Mouse (Mus musculus) bone marrow macrophage, adult 2 months (primary cell): ENCODE measurements around the gene Tigit. TPM values are rescaled to one million over a fixed set of nuclear protein-coding genes. Genes with fewer than 3 reads are reported as not detected.

Experiments used
- H3K27ac ChIP-seq: 2 replicates; pipeline ENCODE4 v1.5.1; 2012; ENCODE audit warnings: low read depth, low read length; ENCODE audit not compliant: insufficient read depth
- H3K4me1 ChIP-seq: 2 replicates; pipeline ENCODE4 v1.6.1; 2012; ENCODE audit warnings: low read length; ENCODE audit not compliant: control insufficient read depth, insufficient read depth
- H3K4me3 ChIP-seq: 2 replicates; pipeline ENCODE4 v1.5.1; 2012; ENCODE audit warnings: mild to moderate bottlenecking, low read length, moderate library complexity; ENCODE audit not compliant: insufficient read depth
- CTCF ChIP-seq: IDR thresholded peaks from 2 replicates; pipeline ENCODE4 v1.5.1; 2012; ENCODE audit warnings: low read depth, mild to moderate bottlenecking, low read length, moderate library complexity
- POLR2A ChIP-seq: IDR thresholded peaks from 2 replicates; pipeline ENCODE4 v1.6.1; 2012; ENCODE audit warnings: mild to moderate bottlenecking, low read depth, low read length, borderline replicate concordance
- polyA plus RNA-seq: library from polyadenylated mRNA; stranded (reverse); fragments of >200 nt; gene quantifications from 2 replicates; pipeline ENCODE4 v1.2.4, GENCODE M21; 2012; ENCODE audit not compliant: missing spikeins, insufficient read depth, insufficient read length

Tigit gene
- polyA plus RNA-seq: not detected in 2 replicates

- TF ChIP-seq POLR2A (no peak), CTCF (no peak)
- H3K4me1 ChIP-seq: no peaks in the 10 kb centered on the region
- no peak within 1 kb of the TSS for H3K27ac ChIP-seq
- no peak within 1 kb of the TSS for H3K4me3 ChIP-seq
Observed at GRCm38 (mm10) chr16:43663978-43664579, at the start of gene Tigit. Tigit (minus strand) TSS chr16:43664146.

GRCm38 (mm10) chr16:43711361-43711760 is 47.4 kb upstream of the Tigit start:
- Histone ChIP-seq H3K4me1 (no peaks in the 10 kb centered on the region), H3K27ac (no peak overlapping the region), H3K4me3 (no peak overlapping the region)
- TF ChIP-seq CTCF (no peak), POLR2A (no peak)

- Histone ChIP-seq H3K27ac (no peak overlapping the region), H3K4me3 (no peak overlapping the region), H3K4me1 (no peaks in the 10 kb centered on the region)
- no peak for TF ChIP-seq POLR2A
- TF ChIP-seq CTCF: no peak
Observed at GRCm38 (mm10) chr16:43710651-43711050, 46.7 kb upstream of the Tigit start.

GRCm38 (mm10) chr16:43710134-43710475 is 46.2 kb upstream of the Tigit start:
- Histone ChIP-seq H3K4me3 (peak overlapping the region; percentile 2; the same call in 1 of the 2 replicates), H3K27ac (no peak overlapping the region), H3K4me1 (no peaks in the 10 kb centered on the region)
- TF ChIP-seq CTCF (no peak), POLR2A (no peak)

- Histone ChIP-seq H3K4me1 (no peaks in the 10 kb centered on the region), H3K4me3 (peak overlapping the region; percentile 2; the same call in 1 of the 2 replicates), H3K27ac (no peak overlapping the region)
- no peak for TF ChIP-seq POLR2A
- TF ChIP-seq CTCF: no peak
Observed at GRCm38 (mm10) chr16:43709432-43710133, 45.6 kb upstream of the Tigit start.

GRCm38 (mm10) chr16:43709062-43709413 is 45.1 kb upstream of the Tigit start:
- no peaks in the 10 kb centered on the region for H3K4me1 ChIP-seq
- no peak overlapping the region for H3K4me3 ChIP-seq
- no peak overlapping the region for H3K27ac ChIP-seq
- TF ChIP-seq POLR2A: no peak
- TF ChIP-seq CTCF: no peak

GRCm38 (mm10) chr16:43708335-43709061 is 44.6 kb upstream of the Tigit start:
- TF ChIP-seq POLR2A: no peak
- no peak for TF ChIP-seq CTCF
- Histone ChIP-seq H3K4me1 (no peaks in the 10 kb centered on the region), H3K27ac (no peak overlapping the region), H3K4me3 (no peak overlapping the region)

- TF ChIP-seq CTCF (no peak), POLR2A (no peak)
- no peak overlapping the region for H3K27ac ChIP-seq
- no peaks in the 10 kb centered on the region for H3K4me1 ChIP-seq
- H3K4me3 ChIP-seq: no peak overlapping the region
Observed at GRCm38 (mm10) chr16:43701765-43702504, 38.0 kb upstream of the Tigit start.

- no peak overlapping the region for H3K27ac ChIP-seq
- H3K4me3 ChIP-seq: no peak overlapping the region
- TF ChIP-seq CTCF (no peak), POLR2A (no peak)
- H3K4me1 ChIP-seq: no peaks in the 10 kb centered on the region
Observed at GRCm38 (mm10) chr16:43700575-43700974, 36.6 kb upstream of the Tigit start.
